Mouse (Mus musculus) lung, postnatal 0 days (tissue): ENCODE data around the gene Zfp341.

Experiments used
- CTCF ChIP-seq: IDR thresholded peaks from 2 replicates; pipeline ENCODE4 v1.5.1; 2016; ENCODE audit warnings: antibody characterized with exemption, mild to moderate bottlenecking
- EP300 ChIP-seq: IDR thresholded peaks from 2 replicates; pipeline ENCODE4 v1.6.1; 2016; ENCODE audit warnings: antibody characterized with exemption, mild to moderate bottlenecking, control low read depth

DNA sequence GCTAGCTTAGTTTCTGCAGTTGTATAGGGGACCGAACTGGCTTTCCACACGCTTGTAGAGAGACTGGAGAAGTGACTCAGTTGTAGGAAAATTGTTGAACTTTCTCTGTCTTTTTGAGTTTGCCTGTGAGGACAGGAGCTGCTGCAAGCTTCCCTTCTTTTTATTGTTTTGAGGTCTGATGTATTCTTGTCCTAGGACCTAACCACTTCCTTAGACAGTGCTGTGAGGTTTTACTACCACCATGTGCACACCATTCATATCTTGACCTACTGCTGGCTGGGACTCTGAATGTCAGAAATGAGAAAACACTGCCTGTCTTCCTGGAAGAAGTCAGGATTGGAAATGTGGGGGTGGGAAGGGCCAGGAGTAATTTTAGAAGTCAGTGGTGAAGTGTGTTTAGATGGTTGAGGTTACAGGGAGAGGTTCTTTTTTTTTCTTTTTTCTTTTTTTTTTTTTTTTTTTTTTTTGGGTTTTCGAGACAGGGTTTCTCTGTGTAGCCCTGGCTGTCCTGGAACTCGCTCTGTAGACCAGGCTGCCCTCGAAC lies 46.5 kb downstream of the Zfp341 start:
- TF ChIP-seq CTCF (no peak), EP300 (no peak)
